Mouse (Mus musculus) cortical plate, adult 2 months (tissue): ENCODE results near the gene Piwil1.

Source experiments
- CTCF ChIP-seq: fragments of 200-500 bp; IDR thresholded peaks from 2 replicates; pipeline ENCODE4 v1.5.1; 2011; ENCODE audit warnings: mild to moderate bottlenecking, control low read depth, low read length; ENCODE audit not compliant: insufficient read depth; ENCODE audit errors: extremely low read depth
- POLR2A ChIP-seq: fragments of 200-500 bp; IDR thresholded peaks from 2 replicates; pipeline ENCODE4 v1.6.1; 2011; ENCODE audit warnings: mild to moderate bottlenecking, low read length, control low read depth; ENCODE audit not compliant: insufficient read depth; ENCODE audit errors: extremely low read depth

DNA sequence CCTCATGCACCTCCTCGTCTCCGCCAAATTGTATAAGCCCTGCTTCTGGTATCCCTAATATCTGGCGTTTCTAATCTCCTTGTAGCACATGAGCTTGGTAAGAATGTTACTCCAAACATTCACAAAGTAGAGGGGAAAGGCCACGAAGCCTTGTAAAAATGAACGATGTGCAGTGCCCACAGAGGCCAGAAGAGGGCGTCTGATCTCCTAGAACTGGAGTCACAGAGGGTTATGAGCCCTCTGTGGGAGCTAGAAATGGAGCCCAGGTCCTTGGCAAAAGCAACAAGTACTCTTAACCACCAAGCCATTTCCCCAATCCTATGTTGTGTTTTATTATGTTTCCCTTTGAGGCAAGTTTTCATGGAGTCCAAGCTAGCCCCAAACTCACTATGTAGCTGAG is 8.2 kb upstream of the Piwil1 start:
- no peak for TF ChIP-seq CTCF
- no peak for TF ChIP-seq POLR2A
